28 mouse cellular contexts compared by ENCODE assay signal in the genomic region with DNA sequence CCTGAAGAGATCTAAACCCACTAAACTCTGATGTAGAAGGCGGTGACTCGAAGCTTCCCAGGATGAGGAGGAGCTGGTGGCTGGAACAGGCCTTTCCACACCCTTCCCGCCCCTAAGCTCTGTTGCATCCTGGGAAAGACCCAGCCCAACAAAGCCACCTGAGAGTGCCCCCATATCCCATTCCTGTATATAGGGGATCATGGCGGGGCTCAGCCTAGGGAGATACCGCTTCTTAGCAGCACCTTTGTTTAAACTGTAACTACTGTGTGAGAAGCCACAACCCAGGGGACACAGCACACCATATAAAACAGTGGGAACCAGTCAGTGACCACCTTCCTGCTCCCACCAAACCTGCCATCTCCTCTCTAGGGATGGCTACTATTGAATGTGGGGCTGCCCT.
"Had no signal": no experiment of that assay in that cellular context is flagged by ENCODE, and none has a peak within 500 bp of the region (broad histone marks: within the 10 kb centered on the region; RNA-seq: fewer than 3 reads in every experiment).

No protein-coding gene starts in this region.

- H3K27ac ChIP-seq: embryonic facial prominence, embryonic 10.5 days; embryonic facial prominence, embryonic 12.5 days; embryonic facial prominence, embryonic 13.5 days; embryonic facial prominence, embryonic 15.5 days; forebrain, embryonic 10.5 days; forebrain, embryonic 12.5 days; forebrain, embryonic 13.5 days; forebrain, embryonic 15.5 days had no signal

- H3K9ac ChIP-seq: embryonic facial prominence, embryonic 12.5 days; embryonic facial prominence, embryonic 13.5 days; embryonic facial prominence, embryonic 15.5 days; forebrain, embryonic 12.5 days; forebrain, embryonic 13.5 days; forebrain, embryonic 15.5 days; forebrain, postnatal 0 days had no signal

- H3K4me1 ChIP-seq: embryonic facial prominence, embryonic 12.5 days; embryonic facial prominence, embryonic 13.5 days; embryonic facial prominence, embryonic 15.5 days; forebrain, embryonic 12.5 days; forebrain, embryonic 13.5 days; forebrain, embryonic 15.5 days had no signal

- H3K36me3 ChIP-seq: forebrain, embryonic 12.5 days; forebrain, embryonic 15.5 days had no signal

- H3K4me2 ChIP-seq: embryonic facial prominence, embryonic 12.5 days; embryonic facial prominence, embryonic 13.5 days; embryonic facial prominence, embryonic 15.5 days; forebrain, embryonic 12.5 days; forebrain, embryonic 13.5 days; forebrain, embryonic 15.5 days had no signal

- ATAC-seq: forebrain, embryonic 13.5 days; forebrain, embryonic 14.5 days; forebrain, embryonic 15.5 days; forebrain, embryonic 16.5 days; forebrain, postnatal 0 days had no signal

- DNase-seq: cerebellum, adult 2 months; cerebellum, adult 8-10 months; cerebellum, adult 9-10 months; cerebellum, adult 9-11 months; cerebellum, postnatal 10 days; cerebellum, postnatal 14 days; cerebellum, postnatal 25 days; cerebellum, postnatal 36 days; embryo, embryonic 11 days; forebrain, postnatal 0 days; gastrocnemius, adult 2 months; gastrocnemius, postnatal 10 days; gastrocnemius, postnatal 14 days; gastrocnemius, postnatal 25 days; gastrocnemius, postnatal 36 days; heart, adult 18-20 months; heart, adult 2 months had no signal

- H3K27me3 ChIP-seq: embryonic facial prominence, embryonic 12.5 days; embryonic facial prominence, embryonic 13.5 days; embryonic facial prominence, embryonic 15.5 days; forebrain, embryonic 12.5 days; forebrain, embryonic 13.5 days; forebrain, embryonic 15.5 days had no signal

- H3K9me3 ChIP-seq: embryonic facial prominence, embryonic 10.5 days; embryonic facial prominence, embryonic 12.5 days; embryonic facial prominence, embryonic 13.5 days; embryonic facial prominence, embryonic 15.5 days; forebrain, embryonic 10.5 days; forebrain, embryonic 12.5 days; forebrain, embryonic 13.5 days; forebrain, embryonic 15.5 days had no signal

- H3K4me3 ChIP-seq: embryonic facial prominence, embryonic 10.5 days; embryonic facial prominence, embryonic 12.5 days; embryonic facial prominence, embryonic 13.5 days; embryonic facial prominence, embryonic 15.5 days; erythroblast, embryonic 14.5 days; forebrain, embryonic 10.5 days; forebrain, embryonic 12.5 days; forebrain, embryonic 13.5 days; forebrain, embryonic 15.5 days; gastrocnemius, adult 2 months; heart, adult 2 months had no signal
